Mouse (Mus musculus): ENCODE measurements around the gene Capn8. TPM values are rescaled to one million over a fixed set of nuclear protein-coding genes. Genes with fewer than 3 reads are reported as not detected.

The Capn8 gene
- polyA plus RNA-seq, 1 experiment from 2014 or later: 10.1 TPM

DNA sequence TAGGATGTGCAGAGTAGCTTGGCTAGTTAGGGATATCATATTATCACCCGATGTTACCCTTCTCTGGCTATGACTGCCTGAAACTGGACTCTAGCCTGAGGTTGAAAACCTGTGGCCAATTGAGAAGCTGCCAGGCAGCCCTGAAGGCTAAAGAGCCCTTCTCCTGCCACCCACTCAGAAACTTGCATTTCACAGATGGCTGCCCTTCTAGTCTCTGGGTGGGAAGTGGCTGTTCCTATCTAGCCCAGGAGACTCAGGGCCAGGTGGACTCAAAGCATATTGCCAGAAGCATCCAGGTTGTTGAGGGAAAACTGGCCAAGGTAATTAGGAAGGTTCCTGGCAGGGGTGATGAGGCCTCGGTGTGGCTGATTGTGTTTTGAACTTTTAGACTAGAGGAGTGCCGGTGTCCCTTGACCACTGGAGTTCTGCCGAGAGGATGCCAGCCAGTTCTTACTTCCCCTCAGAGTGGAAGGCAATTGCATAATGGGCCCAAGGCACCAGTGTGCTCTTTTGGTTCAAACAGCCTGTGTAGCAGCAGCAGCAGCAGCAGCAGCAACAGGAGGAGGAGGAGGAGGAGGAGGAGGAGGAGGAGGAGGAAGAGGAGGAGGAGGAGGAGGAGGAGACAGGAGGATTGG, 45.0 kb downstream of the Capn8 start:
- no peak overlapping the region for H3K27ac ChIP-seq (replicated peaks)
- no peaks in the 10 kb centered on the region for H3K27me3 ChIP-seq (ENCODE audit: control insufficient read depth, insufficient read depth, low read length)
- H3K4me2 ChIP-seq (replicated peaks; ENCODE audit: low read depth): no peak overlapping the region
- no peak for TF ChIP-seq CTCF (IDR thresholded peaks at IDR 0.05; ENCODE audit: low read depth)
- TF ChIP-seq EP300 (optimal IDR thresholded peaks at IDR 0.05): no peak
- H3K4me1 ChIP-seq (replicated peaks; ENCODE audit: control insufficient read depth, insufficient read depth): no peaks in the 10 kb centered on the region
- no peak overlapping the region for H3K9ac ChIP-seq (ENCODE audit: low read length)
- WGBS: 74% methylated on average over 4 of the region's 4 CpGs
- DNase-seq (ENCODE audit: low spot score): no peak
- no peaks in the 10 kb centered on the region for H3K9me3 ChIP-seq (ENCODE audit: control insufficient read depth, low read length)
- ATAC-seq (ENCODE audit: low FRiP score, low TSS enrichment): no peak
- no peak overlapping the region for H3K4me3 ChIP-seq (ENCODE audit: low read depth, low read length)
- H3K36me3 ChIP-seq (ENCODE audit: control insufficient read depth, insufficient read depth, low read length): no peaks in the 10 kb centered on the region

DNA sequence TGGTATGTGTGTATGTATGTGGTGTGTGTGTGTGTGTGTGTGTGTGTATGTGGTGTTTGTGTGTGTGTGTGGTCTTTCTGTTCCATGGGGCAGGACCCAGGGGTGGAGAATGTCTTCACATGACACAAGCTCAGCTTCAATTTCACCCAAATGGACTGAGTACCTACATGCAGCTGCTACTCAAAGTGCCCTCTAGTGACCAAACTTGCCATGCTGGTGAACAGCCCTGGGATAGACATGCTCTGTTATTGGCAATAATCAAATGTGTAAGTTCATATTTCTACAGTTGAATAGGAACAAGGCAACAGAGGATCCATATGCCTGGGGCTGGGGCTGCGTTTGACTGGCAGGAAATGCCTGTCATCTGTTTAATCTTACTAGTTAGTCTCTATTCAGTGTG, 50.7 kb downstream of the Capn8 start:
- WGBS: 57% methylated on average over 1 of the region's 1 CpGs

GRCm38 (mm10) chr1:182618200-182618947, 53.6 kb downstream of the Capn8 start:
- Histone ChIP-seq H3K4me2 (replicated peaks; ENCODE audit: low read depth) (no peak overlapping the region), H3K27ac (replicated peaks) (no peak overlapping the region), H3K4me1 (replicated peaks; ENCODE audit: control insufficient read depth, insufficient read depth) (no peaks in the 10 kb centered on the region), H3K4me3 (ENCODE audit: low read depth, low read length) (no peak overlapping the region), H3K36me3 (ENCODE audit: control insufficient read depth, insufficient read depth, low read length) (no peaks in the 10 kb centered on the region), H3K9me3 (ENCODE audit: control insufficient read depth, low read length) (no peaks in the 10 kb centered on the region), H3K9ac (ENCODE audit: low read length) (no peak overlapping the region), H3K27me3 (ENCODE audit: control insufficient read depth, insufficient read depth, low read length) (no peaks in the 10 kb centered on the region)
- 79% methylated on average over 16 of the region's 16 CpGs for WGBS
- no peak for DNase-seq (ENCODE audit: low spot score)
- no peak for TF ChIP-seq CTCF (IDR thresholded peaks at IDR 0.05; ENCODE audit: low read depth)
- no peak for TF ChIP-seq EP300 (optimal IDR thresholded peaks at IDR 0.05)
- no peak for ATAC-seq (ENCODE audit: low FRiP score, low TSS enrichment)

More for the DNA sequence above, 50.7 kb downstream of the Capn8 start:
- H3K9ac ChIP-seq (ENCODE audit: low read length): no peak overlapping the region
- no peak overlapping the region for H3K27ac ChIP-seq (replicated peaks)
- no peaks in the 10 kb centered on the region for H3K4me1 ChIP-seq (replicated peaks; ENCODE audit: control insufficient read depth, insufficient read depth)
- H3K4me3 ChIP-seq (ENCODE audit: low read depth, low read length): no peak overlapping the region
- no peaks in the 10 kb centered on the region for H3K9me3 ChIP-seq (ENCODE audit: control insufficient read depth, low read length)
- no peaks in the 10 kb centered on the region for H3K27me3 ChIP-seq (ENCODE audit: control insufficient read depth, insufficient read depth, low read length)
- ATAC-seq (ENCODE audit: low FRiP score, low TSS enrichment) (no peak), DNase-seq (ENCODE audit: low spot score) (no peak)
- H3K4me2 ChIP-seq (replicated peaks; ENCODE audit: low read depth): no peak overlapping the region
- TF ChIP-seq CTCF (IDR thresholded peaks at IDR 0.05; ENCODE audit: low read depth) (peak; percentile 55), EP300 (optimal IDR thresholded peaks at IDR 0.05) (no peak)
- no peaks in the 10 kb centered on the region for H3K36me3 ChIP-seq (ENCODE audit: control insufficient read depth, insufficient read depth, low read length)

- WGBS: 35% methylated on average over 4 of the region's 4 CpGs
Observed at GRCm38 (mm10) chr1:182620470-182620869, 55.7 kb downstream of the Capn8 start.

GRCm38 (mm10) chr1:182621256-182621655, 56.4 kb downstream of the Capn8 start:
- no peak for DNase-seq (ENCODE audit: low spot score)
- no peak overlapping the region for H3K4me3 ChIP-seq (ENCODE audit: low read depth, low read length)
- ATAC-seq (ENCODE audit: low FRiP score, low TSS enrichment): no peak
- no peak overlapping the region for H3K27ac ChIP-seq (replicated peaks)
- H3K27me3 ChIP-seq (ENCODE audit: control insufficient read depth, insufficient read depth, low read length): no peaks in the 10 kb centered on the region
- no peaks in the 10 kb centered on the region for H3K36me3 ChIP-seq (ENCODE audit: control insufficient read depth, insufficient read depth, low read length)
- WGBS: 87% methylated on average over 8 of the region's 8 CpGs
- H3K4me2 ChIP-seq (replicated peaks; ENCODE audit: low read depth): no peak overlapping the region
- no peaks in the 10 kb centered on the region for H3K9me3 ChIP-seq (ENCODE audit: control insufficient read depth, low read length)
- H3K9ac ChIP-seq (ENCODE audit: low read length): no peak overlapping the region
- TF ChIP-seq CTCF (IDR thresholded peaks at IDR 0.05; ENCODE audit: low read depth) (no peak), EP300 (optimal IDR thresholded peaks at IDR 0.05) (no peak)
- H3K4me1 ChIP-seq (replicated peaks; ENCODE audit: control insufficient read depth, insufficient read depth): no peaks in the 10 kb centered on the region

More at GRCm38 (mm10) chr1:182620470-182620869, 55.7 kb downstream of the Capn8 start:
- Histone ChIP-seq H3K9me3 (ENCODE audit: control insufficient read depth, low read length) (no peaks in the 10 kb centered on the region), H3K36me3 (ENCODE audit: control insufficient read depth, insufficient read depth, low read length) (no peaks in the 10 kb centered on the region), H3K9ac (ENCODE audit: low read length) (no peak overlapping the region), H3K4me1 (replicated peaks; ENCODE audit: control insufficient read depth, insufficient read depth) (no peaks in the 10 kb centered on the region), H3K27ac (replicated peaks) (no peak overlapping the region), H3K4me3 (ENCODE audit: low read depth, low read length) (no peak overlapping the region), H3K4me2 (replicated peaks; ENCODE audit: low read depth) (no peak overlapping the region), H3K27me3 (ENCODE audit: control insufficient read depth, insufficient read depth, low read length) (no peaks in the 10 kb centered on the region)
- ATAC-seq (ENCODE audit: low FRiP score, low TSS enrichment): no peak
- TF ChIP-seq EP300 (optimal IDR thresholded peaks at IDR 0.05): no peak
- TF ChIP-seq CTCF (IDR thresholded peaks at IDR 0.05; ENCODE audit: low read depth): no peak
- no peak for DNase-seq (ENCODE audit: low spot score)

GRCm38 (mm10) chr1:182626197-182626596, 61.4 kb downstream of the Capn8 start:
- no peaks in the 10 kb centered on the region for H3K4me1 ChIP-seq (replicated peaks; ENCODE audit: control insufficient read depth, insufficient read depth)
- no peaks in the 10 kb centered on the region for H3K36me3 ChIP-seq (ENCODE audit: control insufficient read depth, insufficient read depth, low read length)
- H3K27ac ChIP-seq (replicated peaks): no peak overlapping the region
- TF ChIP-seq CTCF (IDR thresholded peaks at IDR 0.05; ENCODE audit: low read depth): no peak
- no peak for TF ChIP-seq EP300 (optimal IDR thresholded peaks at IDR 0.05)
- H3K9ac ChIP-seq (ENCODE audit: low read length): no peak overlapping the region
- DNase-seq (ENCODE audit: low spot score) (no peak), ATAC-seq (ENCODE audit: low FRiP score, low TSS enrichment) (no peak)
- H3K9me3 ChIP-seq (ENCODE audit: control insufficient read depth, low read length): no peaks in the 10 kb centered on the region
- no peak overlapping the region for H3K4me2 ChIP-seq (replicated peaks; ENCODE audit: low read depth)
- 51% methylated on average over 1 of the region's 1 CpGs for WGBS
- no peak overlapping the region for H3K4me3 ChIP-seq (ENCODE audit: low read depth, low read length)
- H3K27me3 ChIP-seq (ENCODE audit: control insufficient read depth, insufficient read depth, low read length): no peaks in the 10 kb centered on the region

All from stomach, postnatal 0 days (tissue).